Mouse (Mus musculus) lung, postnatal 10 days (tissue): ENCODE results near the gene Smad6.

Experiments
- DNase-seq: peaks from one replicate; pipeline ENCODE4 v3.0.0; 2021

Gene Smad6

DNA sequence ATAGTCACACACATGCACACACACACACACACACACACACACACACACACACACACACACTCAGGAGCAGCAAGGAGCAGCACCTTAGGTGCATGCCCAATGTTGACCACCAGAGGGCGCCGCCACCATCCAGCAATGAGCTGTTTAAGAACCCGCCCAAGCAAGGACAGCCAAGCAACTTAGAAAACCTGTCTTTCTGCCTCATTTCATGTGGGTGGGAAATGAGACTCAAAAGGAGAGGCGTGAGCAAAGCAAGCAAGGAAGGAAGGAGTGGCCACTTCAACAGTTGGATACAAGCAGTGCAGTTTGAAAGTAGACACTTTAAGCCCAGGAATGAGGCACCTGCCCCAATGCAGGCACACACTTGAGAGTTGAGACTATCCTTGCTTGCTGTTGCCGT lies 112.2 kb downstream of the Smad6 start:
- peak; percentile 91 for DNase-seq

DNA sequence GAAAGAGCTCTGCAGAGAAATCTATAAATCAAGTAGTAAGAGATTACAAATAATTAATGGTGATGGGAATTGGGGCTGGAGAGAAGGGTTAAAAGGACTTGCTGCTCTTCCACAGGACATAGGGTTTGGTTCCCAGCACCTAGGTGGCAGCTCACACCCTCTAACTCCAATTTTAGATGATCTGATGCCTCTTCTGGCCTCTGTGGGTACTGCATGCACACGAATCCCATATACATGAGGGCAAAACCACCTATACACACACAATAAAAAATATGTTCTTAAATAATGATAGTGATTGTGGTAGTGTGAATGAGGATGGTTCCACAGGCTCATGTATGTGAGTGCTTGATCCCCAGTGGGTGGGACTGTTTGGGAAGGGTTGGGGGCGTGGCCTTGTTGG lies 117.3 kb downstream of the Smad6 start:
- no peak for DNase-seq
